Mouse (Mus musculus): ENCODE results near the gene Vmn1r115. TPM values are rescaled to one million over a fixed set of nuclear protein-coding genes. Genes with fewer than 3 reads are reported as not detected.
"Not testable (repeated sequence)": the region's sequence is repeated elsewhere in the genome, so short reads cannot be mapped to it uniquely, and the experiment has no call there.

The Vmn1r115 gene
- not detected for total RNA-seq (2018; cell fraction: chromatin; rRNA removed)
- total RNA-seq (2018; cell fraction: cytosol; rRNA removed), result not detected
- not detected for total RNA-seq (2018; cell fraction: nucleus; rRNA removed)
- not detected in 3 replicates for polyA plus RNA-seq (2018)

DNA sequence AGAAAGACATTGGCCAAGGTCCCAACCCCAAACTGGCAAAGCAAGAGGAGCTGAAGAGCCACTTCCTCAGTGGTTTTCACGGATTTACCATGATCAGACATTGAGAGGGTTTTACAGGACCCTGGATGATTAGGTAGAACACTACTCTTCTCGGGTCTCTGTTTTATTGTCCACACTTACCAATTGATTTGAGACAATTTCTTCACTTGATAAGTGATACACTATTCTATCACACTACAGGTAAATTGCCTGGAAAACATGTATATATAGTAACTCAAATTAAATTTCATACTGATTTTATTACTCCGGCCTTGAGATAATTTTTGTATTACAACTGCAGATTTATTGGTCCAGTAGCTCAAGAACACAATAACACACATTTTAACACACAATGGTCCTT is at the start of gene Vmn1r115:
Gene Vmn1r115, minus strand, starts transcription at position 101 of the 400 bp plus-strand sequence.
- not testable (repeated sequence) for H3K27ac ChIP-seq; H3K36me3 ChIP-seq (ENCODE audit: inconsistent target); H3K79me2 ChIP-seq (ENCODE audit: inconsistent target); H3K4me3 ChIP-seq (ENCODE audit: inconsistent target)
- WGBS (ENCODE audit: missing documents), result no CpG with 5 or more reads among the region's 3 CpGs

DNA sequence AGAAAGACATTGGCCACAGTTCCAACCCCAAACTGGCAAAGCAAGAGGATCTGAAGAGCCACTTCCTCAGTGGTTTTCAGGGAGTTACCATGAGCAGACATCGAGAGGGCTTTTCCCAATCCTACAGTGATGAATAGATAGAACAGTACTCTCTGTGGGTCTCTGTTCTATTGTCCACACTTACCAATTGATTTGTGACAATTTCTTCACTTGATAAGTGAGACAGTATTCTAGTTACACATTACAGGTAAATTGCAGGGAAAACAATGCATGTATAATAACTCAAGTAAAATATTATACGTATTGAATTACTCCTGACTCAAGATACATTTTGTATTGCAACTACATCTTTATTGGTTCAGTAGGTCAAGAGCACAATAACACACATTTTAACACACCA is 39.2 kb upstream of the Vmn1r115 start, which contains the start of gene Vmn1r117:
Gene Vmn1r117, minus strand, starts transcription at position 101 of the 400 bp plus-strand sequence.
- not testable (repeated sequence) for H3K36me3 ChIP-seq (ENCODE audit: inconsistent target); H3K4me3 ChIP-seq (ENCODE audit: inconsistent target); H3K79me2 ChIP-seq (ENCODE audit: inconsistent target); H3K27ac ChIP-seq
- WGBS (ENCODE audit: missing documents), result no CpG with 5 or more reads among the region's 2 CpGs

- WGBS (ENCODE audit: missing documents), result no CpG with 5 or more reads among the region's 3 CpGs
- H3K27ac ChIP-seq; H3K79me2 ChIP-seq (ENCODE audit: inconsistent target); H3K36me3 ChIP-seq (ENCODE audit: inconsistent target); H3K4me3 ChIP-seq (ENCODE audit: inconsistent target): not testable (repeated sequence)
Observed at GRCm38 (mm10) chr7:20871956-20872355, 27.2 kb upstream of the Vmn1r115 start, which contains the start of gene Vmn1r116. Gene Vmn1r116 (plus strand): TSS chr7:20872256.

GRCm38 (mm10) chr7:20812086-20812485 is 32.7 kb downstream of the Vmn1r115 start, which contains the start of gene Vmn1r114:
Gene Vmn1r114 (minus strand): TSS chr7:20812186.
- H3K27ac ChIP-seq; H3K79me2 ChIP-seq (ENCODE audit: inconsistent target); H3K36me3 ChIP-seq (ENCODE audit: inconsistent target); H3K4me3 ChIP-seq (ENCODE audit: inconsistent target): not testable (repeated sequence)
- no CpG with 5 or more reads among the region's 5 CpGs for WGBS (ENCODE audit: missing documents)

Other genes starting within 250 kb of the Vmn1r115 start
- not detected in 3 replicates for gene Gm4513, start 246.0 kb downstream of the Vmn1r115 start, polyA plus RNA-seq (2018)
- not detected in 3 replicates for gene Vmn1r107, start 176.1 kb downstream of the Vmn1r115 start, polyA plus RNA-seq (2018)
- not detected in 3 replicates for gene Vmn1r111, start 141.8 kb downstream of the Vmn1r115 start, polyA plus RNA-seq (2018)
- not detected in 3 replicates for gene Gm10668, start 114.4 kb downstream of the Vmn1r115 start, polyA plus RNA-seq (2018)
- gene Vmn1r112, start 73.8 kb downstream of the Vmn1r115 start, polyA plus RNA-seq (2018), result not detected in 3 replicates
- gene Vmn1r113, start 57.7 kb downstream of the Vmn1r115 start, polyA plus RNA-seq (2018), result not detected in 3 replicates
- not detected in 3 replicates for gene Vmn1r114, start 32.8 kb downstream of the Vmn1r115 start, polyA plus RNA-seq (2018)
- gene Vmn1r116, start 27.3 kb upstream of the Vmn1r115 start, polyA plus RNA-seq (2018), result not detected in 3 replicates
- gene Vmn1r117, start 39.1 kb upstream of the Vmn1r115 start, polyA plus RNA-seq (2018), result not detected in 3 replicates
- not detected in 3 replicates for gene Vmn1r118, start 67.4 kb upstream of the Vmn1r115 start, polyA plus RNA-seq (2018)
- gene Vmn1r119, start 167.5 kb upstream of the Vmn1r115 start, polyA plus RNA-seq (2018), result not detected in 3 replicates
- not detected in 3 replicates for gene Vmn1r120, start 208.8 kb upstream of the Vmn1r115 start, polyA plus RNA-seq (2018)